Mouse (Mus musculus) bone marrow, adult 2 months (tissue): ENCODE measurements around the gene Ccser1. TPM values are rescaled to one million over a fixed set of nuclear protein-coding genes. Genes with fewer than 3 reads are reported as not detected.

Source experiments
- H3K27ac ChIP-seq: fragments of 200-500 bp; 2 replicates; pipeline ENCODE4 v1.5.1; 2012; ENCODE audit warnings: low read depth, mild to moderate bottlenecking, control low read depth, inconsistent platforms, low read length; ENCODE audit not compliant: control insufficient read depth, poor library complexity, insufficient read depth
- H3K4me1 ChIP-seq: fragments of 200-500 bp; 2 replicates; pipeline ENCODE4 v1.6.1; 2011; ENCODE audit warnings: low read length; ENCODE audit not compliant: control insufficient read depth, insufficient read depth
- H3K4me3 ChIP-seq: fragments of 200-500 bp; replicated peaks from 2 replicates; pipeline ENCODE3; 2011; ENCODE audit warnings: mild to moderate bottlenecking, low read depth, low read length, control low read depth; ENCODE audit not compliant: control insufficient read depth
- CTCF ChIP-seq: fragments of 200-500 bp; IDR thresholded peaks from 2 replicates; pipeline ENCODE4 v1.5.1; 2011; ENCODE audit warnings: low read length, control low read depth; ENCODE audit not compliant: control insufficient read depth, insufficient read depth
- POLR2A ChIP-seq: fragments of 200-500 bp; IDR thresholded peaks from 2 replicates; pipeline ENCODE4 v1.6.1; 2011; ENCODE audit warnings: low read depth, mild to moderate bottlenecking, control low read depth, low read length, borderline replicate concordance; ENCODE audit not compliant: control insufficient read depth
- WGBS: fragments of 180-500 bp; shearing (Covaris S2); methylation state at CpG from one replicate; pipeline ENCODE4 v1.1.7; 2018; 5-methylcytosine and 5-hydroxymethylcytosine counted together
- polyA plus RNA-seq: library from polyadenylated mRNA; stranded (reverse); fragments of >200 nt; gene quantifications from 2 replicates; pipeline ENCODE4 v1.2.4, GENCODE M21; 2011; ENCODE audit warnings: low replicate concordance; ENCODE audit not compliant: missing spikeins, insufficient read depth, insufficient read length

The Ccser1 gene
- polyA plus RNA-seq, 1 experiment: 1.4 TPM

DNA sequence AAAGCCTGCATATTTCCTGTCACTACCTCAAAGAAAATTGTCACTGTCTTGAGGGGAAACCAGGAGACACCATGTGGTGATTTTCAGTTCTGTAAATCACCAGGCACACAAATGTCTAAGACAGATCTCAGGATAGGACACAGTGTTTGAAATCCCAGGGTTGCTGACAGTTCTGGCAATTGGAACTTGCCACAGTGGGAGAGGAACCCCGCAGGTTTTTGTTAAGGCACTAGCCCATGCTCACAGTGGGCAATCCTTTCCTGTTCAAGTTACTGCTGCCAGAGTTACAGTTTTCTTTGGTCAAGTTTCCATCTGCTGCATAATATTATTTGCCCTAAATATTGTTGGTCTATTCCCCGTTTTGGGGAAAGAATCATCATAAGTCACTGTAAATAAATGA, 1024.9 kb downstream of the Ccser1 start:
- TF ChIP-seq POLR2A (no peak), CTCF (no peak)
- no peak overlapping the region for H3K4me3 ChIP-seq
- 51% methylated on average over 2 of the region's 2 CpGs for WGBS

DNA sequence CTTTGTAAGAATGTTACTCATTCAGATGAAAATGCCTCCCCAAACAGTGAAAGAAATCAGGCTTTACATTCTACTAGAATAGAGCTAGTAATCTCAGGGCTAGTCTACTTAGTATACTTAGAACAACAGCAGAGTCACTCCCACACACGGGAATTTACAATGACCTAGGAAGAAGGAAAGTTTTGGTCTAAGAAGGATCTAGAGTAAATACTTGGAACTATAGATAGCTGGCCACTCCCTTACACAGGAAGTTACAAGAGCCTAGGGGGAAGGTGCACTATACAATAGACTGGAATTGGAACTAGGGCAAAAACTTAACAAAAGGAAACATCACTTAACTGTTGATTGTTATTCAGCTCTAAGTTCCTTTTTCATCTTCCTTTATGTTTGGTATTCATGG, 1041.7 kb downstream of the Ccser1 start:
- H3K4me1 ChIP-seq: no peaks in the 10 kb centered on the region
- H3K4me3 ChIP-seq: no peak overlapping the region
- no peak overlapping the region for H3K27ac ChIP-seq
- TF ChIP-seq CTCF (no peak), POLR2A (no peak)
- WGBS: 6% methylated on average over 1 of the region's 1 CpGs

More for the DNA sequence above, 1024.9 kb downstream of the Ccser1 start:
- Histone ChIP-seq H3K4me1 (no peaks in the 10 kb centered on the region), H3K27ac (no peak overlapping the region)

DNA sequence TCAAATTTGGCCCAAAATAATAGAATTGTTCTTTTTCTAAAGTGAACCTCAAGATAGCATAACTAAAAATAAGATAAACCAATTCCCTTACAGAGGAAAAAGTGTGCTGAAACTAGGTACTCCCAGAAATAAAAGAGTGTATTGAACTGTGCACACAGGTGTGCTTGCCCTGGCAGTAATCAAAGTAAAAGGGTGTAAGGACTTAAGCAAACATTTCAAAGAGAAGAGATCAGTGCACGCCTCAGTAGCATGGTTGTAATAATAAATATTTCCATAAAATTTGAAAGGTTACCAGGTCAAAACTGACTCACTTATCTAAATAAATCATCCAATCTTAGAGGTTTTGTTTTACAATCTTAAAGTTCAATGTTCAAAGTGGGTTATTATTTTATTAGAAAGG, 1083.8 kb downstream of the Ccser1 start:
- TF ChIP-seq POLR2A (no peak), CTCF (no peak)
- H3K4me1 ChIP-seq: no peaks in the 10 kb centered on the region
- H3K4me3 ChIP-seq: no peak overlapping the region
- H3K27ac ChIP-seq: no peak overlapping the region
- 77% methylated on average over 1 of the region's 1 CpGs for WGBS

DNA sequence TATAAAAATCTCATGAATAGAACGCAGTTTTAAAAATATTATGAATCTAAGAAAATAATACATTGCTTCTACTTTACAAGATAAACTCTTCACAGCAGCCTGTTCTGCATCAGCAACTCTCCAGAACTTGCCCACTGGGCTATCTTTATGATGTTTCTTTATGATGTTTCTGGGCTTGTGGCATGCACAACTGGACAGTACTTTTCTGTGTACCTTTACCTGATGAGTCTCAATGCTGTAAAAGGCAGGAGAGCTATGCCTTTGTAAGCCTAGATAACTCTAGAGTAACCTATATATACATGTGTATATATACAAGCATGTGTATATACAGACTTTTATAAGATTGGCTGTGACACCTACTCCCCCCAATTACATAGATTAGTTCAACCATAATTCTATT, 1084.4 kb downstream of the Ccser1 start:
- Histone ChIP-seq H3K4me1 (no peaks in the 10 kb centered on the region), H3K27ac (no peak overlapping the region), H3K4me3 (no peak overlapping the region)
- no peak for TF ChIP-seq POLR2A
- no peak for TF ChIP-seq CTCF
- 83% methylated on average over 1 of the region's 1 CpGs for WGBS

DNA sequence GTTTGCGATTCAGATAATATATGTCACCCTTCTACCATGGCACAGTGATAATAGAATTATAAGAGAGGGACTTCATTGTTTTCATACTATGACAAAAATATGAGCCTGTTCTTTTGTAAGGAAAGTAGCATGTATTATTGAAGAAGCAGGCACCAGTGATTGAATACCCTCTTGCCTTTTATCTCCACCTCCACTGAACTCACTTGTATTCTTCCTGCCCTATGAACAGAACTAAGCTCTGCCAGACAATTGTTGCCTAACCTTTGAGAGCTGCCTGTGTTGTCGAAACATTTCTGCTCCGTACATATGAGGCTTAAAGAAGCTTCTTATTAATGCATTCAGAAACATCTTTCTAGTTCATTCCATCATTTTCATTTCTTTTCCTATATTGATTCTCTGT, 1101.1 kb downstream of the Ccser1 start:
- WGBS: 87% methylated on average over 3 of the region's 3 CpGs
- Histone ChIP-seq H3K4me1 (no peaks in the 10 kb centered on the region), H3K27ac (no peak overlapping the region), H3K4me3 (no peak overlapping the region)
- TF ChIP-seq POLR2A: no peak
- no peak for TF ChIP-seq CTCF

DNA sequence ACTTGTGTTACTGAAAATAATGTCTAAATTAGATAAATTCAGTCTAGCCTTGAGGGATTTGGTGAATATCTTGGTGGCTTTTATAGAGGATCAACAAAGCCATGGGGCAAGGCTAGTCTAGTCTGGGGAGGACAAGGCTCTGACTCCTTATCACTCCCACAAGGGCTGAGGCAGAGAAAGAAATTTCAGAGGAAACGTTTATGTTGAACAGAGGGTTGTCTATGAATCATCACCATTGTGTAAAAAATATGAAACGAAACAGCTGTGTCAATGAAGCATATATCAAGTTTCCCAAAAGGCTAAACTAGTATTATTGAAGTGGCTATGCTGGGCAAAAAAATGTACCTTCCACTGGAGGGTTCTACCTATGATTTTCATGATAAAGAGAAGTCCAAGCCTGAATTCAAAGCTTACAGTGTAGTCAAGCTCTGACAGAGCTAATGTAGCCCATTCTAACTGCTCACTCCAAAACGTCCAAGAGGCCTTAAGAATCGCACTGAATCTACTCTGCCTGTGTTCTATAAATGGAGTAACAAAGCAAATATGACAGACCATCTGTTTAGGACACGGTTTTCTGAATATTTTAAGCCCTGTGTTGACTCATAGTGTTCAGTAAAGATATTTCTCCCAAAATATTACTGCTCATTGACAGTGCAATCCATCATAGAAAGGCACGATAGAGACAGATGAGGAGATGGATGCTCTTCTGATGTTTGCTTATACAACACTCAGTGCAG, 1121.6 kb downstream of the Ccser1 start:
- Histone ChIP-seq H3K27ac (no peak overlapping the region), H3K4me1 (no peaks in the 10 kb centered on the region), H3K4me3 (no peak overlapping the region)
- WGBS: 61% methylated on average over 6 of the region's 6 CpGs
- TF ChIP-seq POLR2A (no peak), CTCF (no peak)

DNA sequence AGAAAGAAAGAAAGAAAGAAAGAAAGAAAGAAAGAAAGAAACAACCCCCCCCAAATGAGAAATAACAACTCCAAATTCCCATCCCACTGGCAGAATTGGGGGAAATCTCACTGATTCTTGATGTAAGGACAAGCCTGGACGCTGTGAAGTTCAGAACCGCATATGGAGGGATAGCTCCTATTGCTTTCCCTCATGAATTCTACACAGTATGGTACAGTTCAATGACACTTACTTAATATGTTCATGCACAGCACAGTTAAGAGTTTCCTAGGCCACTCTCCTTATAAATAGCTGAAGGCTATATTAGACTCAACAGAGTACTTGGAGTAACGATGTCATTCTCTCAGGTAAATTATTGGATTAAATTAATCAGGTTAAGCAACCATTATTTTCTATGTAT, 1138.5 kb downstream of the Ccser1 start:
- 73% methylated on average over 3 of the region's 3 CpGs for WGBS
- H3K4me1 ChIP-seq: no peaks in the 10 kb centered on the region
- no peak overlapping the region for H3K4me3 ChIP-seq
- H3K27ac ChIP-seq: no peak overlapping the region
- TF ChIP-seq POLR2A (no peak), CTCF (no peak)

DNA sequence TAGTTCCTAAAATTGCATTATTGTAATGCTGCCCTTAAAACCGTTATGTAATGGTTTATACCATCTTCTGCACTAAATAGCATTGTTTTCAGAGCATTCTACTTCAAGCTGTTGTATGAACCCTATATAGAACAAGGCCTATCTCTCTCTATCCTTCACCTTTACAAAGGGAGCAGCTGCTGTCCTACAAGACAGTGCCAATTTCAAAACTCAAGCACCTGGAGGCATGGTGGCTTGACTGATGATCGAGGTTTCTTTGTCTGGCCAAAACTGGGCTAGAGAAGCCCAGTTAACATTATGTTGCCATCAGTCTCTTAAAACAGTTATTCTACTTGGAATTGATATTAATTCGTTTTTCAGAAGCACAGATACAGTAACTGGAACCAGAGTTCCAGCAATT, 1160.2 kb downstream of the Ccser1 start:
- Histone ChIP-seq H3K27ac (no peak overlapping the region), H3K4me1 (no peaks in the 10 kb centered on the region), H3K4me3 (no peak overlapping the region)
- TF ChIP-seq CTCF (no peak), POLR2A (no peak)
- WGBS: 47% methylated on average over 3 of the region's 3 CpGs

DNA sequence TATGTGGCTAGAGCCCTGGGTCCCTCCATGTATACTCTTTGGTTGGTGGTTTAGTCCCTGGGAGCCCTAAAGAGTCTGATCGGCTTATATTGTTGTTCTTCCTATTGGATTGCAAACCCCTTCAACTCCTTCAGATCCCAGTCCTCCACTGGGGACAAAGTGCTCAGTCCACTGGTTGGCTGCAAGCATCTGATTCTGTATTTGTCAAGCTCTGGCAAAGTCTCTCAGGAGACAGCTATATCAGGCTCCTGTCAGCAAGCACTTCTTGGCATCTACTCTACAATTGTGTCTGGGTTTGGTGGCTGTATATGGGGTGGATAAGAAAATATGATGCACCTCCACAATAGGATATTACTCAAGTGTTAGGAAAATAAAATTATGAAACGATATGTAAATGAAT, 1187.7 kb downstream of the Ccser1 start:
- Histone ChIP-seq H3K4me3 (no peak overlapping the region), H3K27ac (no peak overlapping the region), H3K4me1 (no peaks in the 10 kb centered on the region)
- 79% methylated on average over 2 of the region's 2 CpGs for WGBS
- TF ChIP-seq CTCF (no peak), POLR2A (no peak)
